Mouse (Mus musculus) layer of hippocampus, adult 6 months (tissue): ENCODE measurements around the gene Rnf4. TPM values are rescaled to one million over a fixed set of nuclear protein-coding genes. Genes with fewer than 3 reads are reported as not detected.

Source experiments
- long read RNA-seq, 2 experiments: library from polyadenylated mRNA; unstranded; transcript quantifications; one replicate each; pipeline ENCODE4 v2.0.0; 2019 to 2020
- polyA plus RNA-seq: library from polyadenylated mRNA; unstranded; fragments of <200 nt; fragmentation: Nextera tagmentation; gene quantifications from 2 replicates; pipeline ENCODE4 v1.2.3, GENCODE M21; 2021

The Rnf4 gene
- 66.6 and 74.3 TPM in 2 replicates for polyA plus RNA-seq
- long read RNA-seq, experiment 1, full-length matches to known transcripts: 7 of 20 reads
- long read RNA-seq, experiment 1, partial matches to known transcripts: 1 of 20 reads
- long read RNA-seq, experiment 1, other reads (novel, unspliced or antisense): 12 of 20 reads
- long read RNA-seq, experiment 2, full-length matches to known transcripts: 13 of 30 reads
- long read RNA-seq, experiment 2, partial matches to known transcripts: 0 of 30 reads
- long read RNA-seq, experiment 2, other reads (novel, unspliced or antisense): 17 of 30 reads

DNA sequence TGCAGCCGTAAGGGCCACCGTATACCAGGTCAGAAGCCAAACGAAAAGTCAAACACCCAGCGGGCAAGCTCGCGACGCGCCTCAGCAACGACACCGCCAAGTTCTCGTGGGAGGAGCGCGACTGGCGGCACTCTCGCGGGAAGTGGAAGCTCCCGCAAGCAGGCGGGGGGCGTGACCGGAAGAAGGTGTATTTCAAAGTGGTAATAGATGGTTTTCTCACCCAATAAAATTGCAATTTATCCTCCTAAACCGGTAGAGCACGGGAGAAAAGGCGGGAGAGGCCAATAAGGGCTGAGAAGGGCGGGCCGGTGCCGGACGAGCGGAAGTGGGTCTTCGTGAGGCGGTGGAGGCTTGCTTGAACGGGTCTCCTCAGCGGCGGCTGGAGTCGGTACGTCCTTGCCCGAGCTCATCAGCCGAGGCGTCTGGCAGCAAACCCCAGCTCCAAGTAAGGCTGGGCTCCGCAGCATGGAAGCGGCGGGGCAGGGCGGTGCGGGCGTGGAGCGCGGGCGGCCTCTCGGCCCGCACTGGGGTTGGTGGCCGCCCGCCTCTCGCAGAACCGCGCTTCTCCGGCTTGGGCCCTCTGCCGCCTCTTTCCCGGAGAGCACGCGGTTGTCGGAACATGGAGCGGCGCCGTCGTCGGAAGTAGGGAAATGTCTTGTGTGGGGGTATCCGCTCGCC lies at the start of gene Rnf4:
Rnf4 (plus strand) TSS at position 193 of the 678 bp plus-strand sequence.

DNA sequence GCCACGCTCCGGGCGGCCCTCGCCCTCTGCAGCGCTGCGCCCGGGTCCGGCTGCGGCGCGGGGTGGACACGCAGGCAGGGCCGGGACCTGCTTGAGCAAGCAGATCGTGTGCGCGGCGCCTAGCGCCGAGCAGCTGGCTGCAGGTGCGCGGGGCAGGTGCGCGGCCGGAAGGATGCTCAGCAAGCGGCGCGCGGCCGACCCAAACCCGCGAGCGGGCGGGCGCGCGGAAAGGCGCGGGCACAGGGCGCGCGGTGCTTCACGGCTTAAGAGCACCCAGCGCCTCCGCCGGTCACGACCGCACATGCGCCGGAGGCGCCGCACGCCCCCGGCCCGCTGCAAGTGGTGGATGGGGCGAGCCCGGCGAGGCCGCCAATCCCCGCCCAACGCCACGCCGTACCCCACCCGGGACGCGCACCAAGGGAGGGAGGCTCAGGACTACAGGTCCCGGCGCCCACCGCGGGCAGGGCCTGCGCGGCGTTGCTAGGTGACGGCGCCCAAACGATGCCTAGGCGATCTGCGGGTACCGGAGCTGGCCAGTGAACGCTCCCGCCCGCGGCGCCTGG lies 47.9 kb upstream of the Rnf4 start, which contains the start of the genes Zfyve28 and Cfap99:
Zfyve28 (minus strand) TSS at position 296 of the 563 bp plus-strand sequence.
Cfap99 (plus strand) TSS at position 447 of the 563 bp plus-strand sequence.

DNA sequence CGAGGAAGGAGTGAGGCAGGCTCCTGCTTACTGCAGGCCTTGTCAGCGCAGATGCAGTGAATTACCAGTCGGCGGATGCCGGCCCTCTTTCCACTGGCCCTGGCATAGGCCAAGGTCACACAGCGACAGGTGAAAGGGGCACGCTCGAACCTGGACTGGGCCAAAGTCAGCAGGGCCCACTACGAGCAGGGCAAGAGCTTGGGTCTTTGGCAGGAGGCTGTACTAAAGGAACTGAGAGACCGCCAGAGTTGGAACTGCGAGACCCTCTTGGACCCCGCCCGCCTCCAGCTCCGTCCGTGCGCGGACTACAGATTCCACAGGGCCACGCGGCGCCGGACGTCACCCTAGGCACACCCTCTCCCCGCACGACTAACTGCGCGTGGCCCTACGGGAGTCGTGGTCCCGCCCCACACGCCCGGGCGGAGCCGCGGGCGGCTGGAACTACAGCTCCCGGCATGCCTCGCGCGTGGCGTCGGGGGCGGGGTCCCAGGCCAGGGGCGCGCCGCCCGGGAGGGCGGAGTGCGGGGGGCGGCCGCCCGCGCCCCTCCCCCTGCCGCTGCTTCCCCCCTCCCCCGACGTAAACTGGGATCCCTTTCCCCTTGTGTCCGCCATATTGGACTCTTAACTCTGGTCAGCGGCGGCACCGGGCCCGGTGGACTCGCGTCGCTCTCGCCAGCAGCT lies 33.4 kb downstream of the Rnf4 start, which contains the start of gene Fam193a:
Fam193a (plus strand) TSS at position 593 of the 681 bp plus-strand sequence.

Other genes with a start within 250 kb of the Rnf4 start
- 0.06 and 0.20 TPM in 2 replicates for gene Poln, start 166.8 kb upstream of the Rnf4 start, polyA plus RNA-seq
- 5.8 and 7.0 TPM in 2 replicates for gene Haus3, start 166.8 kb upstream of the Rnf4 start, polyA plus RNA-seq
- gene Mxd4, start 148.6 kb upstream of the Rnf4 start, polyA plus RNA-seq: 16.1 and 17.4 TPM in 2 replicates
- gene Zfyve28, start 47.8 kb upstream of the Rnf4 start, polyA plus RNA-seq: 9.0 and 11.9 TPM in 2 replicates
- 0.13 and 0.23 TPM in 2 replicates for gene Cfap99, start 47.7 kb upstream of the Rnf4 start, polyA plus RNA-seq
- 4.4 and 5.4 TPM in 2 replicates for gene Fam193a, start 33.6 kb downstream of the Rnf4 start, polyA plus RNA-seq
- 8.4 and 9.0 TPM in 2 replicates for gene Tnip2, start 177.7 kb downstream of the Rnf4 start, polyA plus RNA-seq
- 0.84 and 1.7 TPM in 2 replicates for gene Sh3bp2, start 189.5 kb downstream of the Rnf4 start, polyA plus RNA-seq
- gene Add1, start 237.4 kb downstream of the Rnf4 start, polyA plus RNA-seq: 93.0 and 95.9 TPM in 2 replicates